Comparison of ENCODE assay signal across 11 mouse cellular contexts in genomic region chr9:119932358-119932757, GRCm38 (mm10). TPM values are rescaled to one million over a fixed set of nuclear protein-coding genes. Genes with fewer than 3 reads are reported as not detected.
DNase-seq lines count a peak whose midpoint lies in the region.
"Had no signal": no experiment of that assay in that cellular context is flagged by ENCODE, and none has a peak within 500 bp of the region (broad histone marks: within the 10 kb centered on the region; RNA-seq: fewer than 3 reads in every experiment).

No protein-coding gene starts in this region.

- DNase-seq in heart, adult 18-20 months: peak; percentile 22 to 41
- DNase-seq in heart, postnatal 14 days: no peak
- DNase-seq in urinary bladder, adult 18-20 months (ENCODE audit: low spot score in 2 of 2): peak; percentile 45 to 56
- DNase-seq in urinary bladder, postnatal 10 days (ENCODE audit: low spot score): no peak
- peak; percentile 50 to 85 for DNase-seq in kidney, postnatal 25 days
- DNase-seq in right cerebral cortex, postnatal 4 days: no peak
- DNase-seq in gastrocnemius, adult 18-20 months (ENCODE audit: low spot score): no peak
- DNase-seq: B cell, adult 2 months; cerebellum, postnatal 36 days; gastrocnemius, postnatal 14 days; heart, postnatal 36 days had no signal

- intact Hi-C loops in heart, postnatal 14 days (cut with DNase I): no loop called here

RNA-seq across cellular contexts. Expression of gene Gorasp1, which starts 5.0 kb away (rescaled TPM):
- 10 to 100 TPM; 31.8 to 35.8 TPM for total RNA-seq in heart, adult 18-20 months (2021)
- total RNA-seq in heart, postnatal 14 days (2021): 10 to 100 TPM; 21.4 to 22.8 TPM
- 10 to 100 TPM; 21.0 to 21.6 TPM for total RNA-seq in gastrocnemius, adult 18-20 months (2021)

RNA-seq across cellular contexts. Expression of gene Ttc21a, which starts 5.0 kb away (rescaled TPM):
- under 1 TPM in 1 of 2 experiments, not detected in 1; 0.21 TPM for total RNA-seq in heart, adult 18-20 months (2021)
- under 1 TPM in 1 of 2 experiments, not detected in 1; 0.26 TPM for total RNA-seq in heart, postnatal 14 days (2021)
- not detected for total RNA-seq in gastrocnemius, adult 18-20 months (2021)
- total RNA-seq: gastrocnemius, postnatal 14 days; heart, postnatal 36 days had no signal

RNA-seq across cellular contexts. Expression of gene Wdr48, which starts 37.7 kb away (rescaled TPM):
- 10 to 100 TPM; 20.8 to 30.4 TPM for total RNA-seq in heart, adult 18-20 months (2021)
- total RNA-seq in heart, postnatal 14 days (2021): 10 to 100 TPM; 28.9 to 29.6 TPM
- 10 to 100 TPM; 10.4 to 11.1 TPM for total RNA-seq in gastrocnemius, adult 18-20 months (2021)

RNA-seq across cellular contexts. Expression of gene Csrnp1, which starts 52.1 kb away (rescaled TPM):
- total RNA-seq in heart, adult 18-20 months (2021): 10 to 100 TPM; 16.7 to 20.7 TPM
- total RNA-seq in heart, postnatal 14 days (2021): 10 to 100 TPM; 15.8 to 21.4 TPM
- 10 to 100 TPM; 11.4 to 27.0 TPM for total RNA-seq in gastrocnemius, adult 18-20 months (2021)

Comparison
In these comparisons a context has a peak if more than half of its experiments do, and no peak if none do; other contexts are left out.
1. DNase-seq: peak in heart, adult 18-20 months (2 of 2), urinary bladder, adult 18-20 months (2 of 2) and kidney, postnatal 25 days (2 of 2); none in heart, postnatal 14 days (0 of 2), urinary bladder, postnatal 10 days (single experiment), right cerebral cortex, postnatal 4 days (single experiment) and gastrocnemius, adult 18-20 months (single experiment).